Mouse (Mus musculus) liver, embryonic 13.5 days (tissue): ENCODE measurements at regions not wholly inside any gene's neighbourhood (a gene's known extent, or its start where the extent isn't known, plus 50 kb on each side); places are given as distances from the start of the nearest gene placed in this dataset.

ENCODE experiments used
- ATAC-seq: fragments of 200-750 bp; cut with Nextera tagmentation; 2 replicates; pipeline ENCODE4 v1.8.0; 2017; ENCODE audit warnings: low read depth, mild to moderate bottlenecking, moderate number of reproducible peaks, moderate library complexity
- DNase-seq: peaks from one replicate; pipeline ENCODE4 v3.0.0; 2022
- H3K27ac ChIP-seq: fragments of 300-500 bp; sonication (generic); 2 replicates; pipeline ENCODE4 v1.5.1; 2015; ENCODE audit warnings: moderate library complexity, mild to moderate bottlenecking, inconsistent platforms
- H3K27me3 ChIP-seq: fragments of 300-500 bp; sonication (generic); 2 replicates; pipeline ENCODE4 v1.6.1; 2015; ENCODE audit warnings: mild to moderate bottlenecking, inconsistent platforms
- H3K36me3 ChIP-seq: fragments of 300-500 bp; sonication (generic); 2 replicates; pipeline ENCODE4 v1.6.1; 2015; ENCODE audit warnings: mild to moderate bottlenecking, inconsistent platforms
- H3K4me1 ChIP-seq: fragments of 300-500 bp; sonication (generic); replicated peaks from 2 replicates; pipeline ENCODE4 v1.6.1; 2015; ENCODE audit warnings: inconsistent platforms
- H3K4me2 ChIP-seq: fragments of 300-500 bp; sonication (generic); 2 replicates; pipeline ENCODE4 v1.6.1; 2015; ENCODE audit warnings: inconsistent platforms, mild to moderate bottlenecking, moderate library complexity
- H3K4me3 ChIP-seq: fragments of 300-500 bp; sonication (generic); replicated peaks from 2 replicates; pipeline ENCODE4 v1.5.1; 2015; ENCODE audit warnings: mild to moderate bottlenecking, inconsistent platforms
- H3K9ac ChIP-seq: fragments of 300-500 bp; sonication (generic); 2 replicates; pipeline ENCODE4 v1.6.1; 2015; ENCODE audit warnings: mild to moderate bottlenecking, inconsistent platforms
- H3K9me3 ChIP-seq: fragments of 300-500 bp; sonication (generic); replicated peaks from 2 replicates; pipeline ENCODE4 v1.6.1; 2016; ENCODE audit warnings: inconsistent platforms
- WGBS: fragments of 180-500 bp; shearing (Covaris S2); methylation state at CpG from one replicate; pipeline ENCODE4 v1.1.7; 2015; ENCODE audit not compliant: insufficient replicate concordance; 5-methylcytosine and 5-hydroxymethylcytosine counted together

- no peak overlapping the region for H3K9ac ChIP-seq
- no peaks in the 10 kb centered on the region for H3K4me1 ChIP-seq
- H3K4me3 ChIP-seq = no peak overlapping the region
- H3K27me3 ChIP-seq = no peaks in the 10 kb centered on the region
- H3K36me3 ChIP-seq = no peaks in the 10 kb centered on the region
- DNase-seq = no peak
- no peaks in the 10 kb centered on the region for H3K9me3 ChIP-seq
- H3K27ac ChIP-seq = no peak overlapping the region
- ATAC-seq = no peak
- 25% methylated on average over 5 of the region's 5 CpGs for WGBS
- no peak overlapping the region for H3K4me2 ChIP-seq
Measured at GRCm38 (mm10) chr1:35860779-35861178, 207.4 kb upstream of the Hs6st1 start.

- Histone ChIP-seq H3K4me2 (no peak overlapping the region), H3K9me3 (no peaks in the 10 kb centered on the region), H3K4me3 (no peak overlapping the region), H3K27me3 (no peaks in the 10 kb centered on the region), H3K36me3 (no peaks in the 10 kb centered on the region), H3K27ac (no peak overlapping the region), H3K9ac (no peak overlapping the region), H3K4me1 (no peaks in the 10 kb centered on the region)
- 80% methylated on average over 5 of the region's 5 CpGs for WGBS
- no peak for ATAC-seq
- DNase-seq = no peak
Measured at GRCm38 (mm10) chr1:35862196-35862595, 206.0 kb upstream of the Hs6st1 start.

- Histone ChIP-seq H3K9ac (no peak overlapping the region), H3K27me3 (no peaks in the 10 kb centered on the region), H3K4me3 (no peak overlapping the region), H3K4me1 (no peaks in the 10 kb centered on the region), H3K9me3 (no peaks in the 10 kb centered on the region), H3K4me2 (no peak overlapping the region), H3K36me3 (no peaks in the 10 kb centered on the region), H3K27ac (no peak overlapping the region)
- no peak for ATAC-seq
- WGBS = 58% methylated on average over 2 of the region's 2 CpGs
- DNase-seq = no peak
Measured at GRCm38 (mm10) chr1:35862661-35863060, 205.5 kb upstream of the Hs6st1 start.

DNA sequence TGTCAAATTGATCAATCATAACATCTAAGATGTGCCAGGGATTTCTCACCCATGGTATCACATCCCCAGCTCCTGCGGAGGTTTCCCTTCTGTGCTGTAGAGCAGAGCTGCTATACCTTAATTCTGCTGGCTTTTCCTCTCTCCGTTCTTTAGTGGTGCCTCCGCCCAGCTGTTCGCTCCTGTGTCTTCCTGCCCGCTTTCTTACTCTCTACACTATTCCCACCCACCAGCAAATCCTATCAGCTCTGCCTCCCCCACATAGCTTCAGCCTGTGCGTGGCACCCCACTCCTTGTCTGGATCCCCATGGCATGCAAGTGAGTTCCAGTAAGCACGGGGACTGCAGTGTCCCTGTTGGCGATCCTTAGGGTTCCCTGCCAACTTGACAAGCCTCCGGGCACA is 204.0 kb upstream of the Hs6st1 start:
- Histone ChIP-seq H3K4me1 (peaks cover under 1% of the 10 kb centered on the region; the same call in 1 of the 2 replicates), H3K36me3 (no peaks in the 10 kb centered on the region), H3K4me2 (no peak overlapping the region), H3K27me3 (no peaks in the 10 kb centered on the region), H3K4me3 (no peak overlapping the region), H3K9me3 (no peaks in the 10 kb centered on the region), H3K9ac (no peak overlapping the region), H3K27ac (no peak overlapping the region)
- 78% methylated on average over 9 of the region's 9 CpGs for WGBS
- no peak for DNase-seq
- no peak for ATAC-seq

GRCm38 (mm10) chr1:35865263-35865662 is 202.9 kb upstream of the Hs6st1 start:
- H3K4me3 ChIP-seq = no peak overlapping the region
- ATAC-seq (no peak), DNase-seq (no peak)
- H3K36me3 ChIP-seq = no peaks in the 10 kb centered on the region
- H3K4me1 ChIP-seq = peaks cover 8% of the 10 kb centered on the region
- WGBS = 63% methylated on average over 6 of the region's 6 CpGs
- no peaks in the 10 kb centered on the region for H3K27me3 ChIP-seq
- no peaks in the 10 kb centered on the region for H3K9me3 ChIP-seq
- H3K27ac ChIP-seq = no peak overlapping the region
- no peak overlapping the region for H3K4me2 ChIP-seq
- no peak overlapping the region for H3K9ac ChIP-seq

- Histone ChIP-seq H3K4me3 (no peak overlapping the region), H3K4me1 (peaks cover 14% of the 10 kb centered on the region), H3K9ac (no peak overlapping the region), H3K9me3 (no peaks in the 10 kb centered on the region), H3K36me3 (no peaks in the 10 kb centered on the region), H3K27me3 (no peaks in the 10 kb centered on the region), H3K4me2 (no peak overlapping the region), H3K27ac (no peak overlapping the region)
- DNase-seq (no peak), ATAC-seq (no peak)
- WGBS = 64% methylated on average over 12 of the region's 12 CpGs
Measured at GRCm38 (mm10) chr1:35866643-35867042, 201.6 kb upstream of the Hs6st1 start.

GRCm38 (mm10) chr1:35869381-35870143 is 198.6 kb upstream of the Hs6st1 start:
- Histone ChIP-seq H3K36me3 (no peaks in the 10 kb centered on the region), H3K9ac (no peak overlapping the region), H3K4me2 (no peak overlapping the region), H3K9me3 (no peaks in the 10 kb centered on the region), H3K4me3 (no peak overlapping the region), H3K4me1 (peaks cover 14% of the 10 kb centered on the region), H3K27me3 (no peaks in the 10 kb centered on the region), H3K27ac (no peak overlapping the region)
- peak; percentile 11 for DNase-seq
- ATAC-seq = 0 out of 2 replicates have a peak, but pooled peaks have one; percentile 43
- 29% methylated on average over 17 of the region's 17 CpGs for WGBS

- Histone ChIP-seq H3K27me3 (no peaks in the 10 kb centered on the region), H3K9ac (no peak overlapping the region), H3K4me2 (no peak overlapping the region), H3K27ac (no peak overlapping the region), H3K4me1 (peaks cover 14% of the 10 kb centered on the region), H3K4me3 (no peak overlapping the region), H3K36me3 (no peaks in the 10 kb centered on the region), H3K9me3 (no peaks in the 10 kb centered on the region)
- ATAC-seq = no peak
- 59% methylated on average over 9 of the region's 9 CpGs for WGBS
- no peak for DNase-seq
Measured at GRCm38 (mm10) chr1:35870144-35870827, 197.9 kb upstream of the Hs6st1 start.

- no peak for DNase-seq
- no peak overlapping the region for H3K4me3 ChIP-seq
- H3K9ac ChIP-seq = no peak overlapping the region
- no peak overlapping the region for H3K27ac ChIP-seq
- no peaks in the 10 kb centered on the region for H3K36me3 ChIP-seq
- ATAC-seq = no peak
- 72% methylated on average over 2 of the region's 2 CpGs for WGBS
- peaks cover 14% of the 10 kb centered on the region for H3K4me1 ChIP-seq
- no peaks in the 10 kb centered on the region for H3K27me3 ChIP-seq
- H3K4me2 ChIP-seq = no peak overlapping the region
- H3K9me3 ChIP-seq = no peaks in the 10 kb centered on the region
Measured at GRCm38 (mm10) chr1:35873038-35873437, 195.2 kb upstream of the Hs6st1 start.

GRCm38 (mm10) chr1:35875210-35875811 is 192.9 kb upstream of the Hs6st1 start:
- no peak for DNase-seq
- ATAC-seq = no peak
- Histone ChIP-seq H3K27me3 (no peaks in the 10 kb centered on the region), H3K27ac (no peak overlapping the region), H3K4me3 (no peak overlapping the region), H3K36me3 (no peaks in the 10 kb centered on the region), H3K9ac (no peak overlapping the region), H3K4me1 (peaks cover 6% of the 10 kb centered on the region), H3K9me3 (no peaks in the 10 kb centered on the region), H3K4me2 (no peak overlapping the region)
- WGBS = 57% methylated on average over 11 of the region's 11 CpGs

- ATAC-seq (no peak), DNase-seq (no peak)
- no peaks in the 10 kb centered on the region for H3K9me3 ChIP-seq
- H3K36me3 ChIP-seq = no peaks in the 10 kb centered on the region
- no peak overlapping the region for H3K9ac ChIP-seq
- no peaks in the 10 kb centered on the region for H3K27me3 ChIP-seq
- no peaks in the 10 kb centered on the region for H3K4me1 ChIP-seq
- H3K4me3 ChIP-seq = no peak overlapping the region
- no peak overlapping the region for H3K27ac ChIP-seq
- H3K4me2 ChIP-seq = no peak overlapping the region
- 61% methylated on average over 4 of the region's 4 CpGs for whole genome bisulfite sequencing
Measured at GRCm38 (mm10) chr1:35878426-35878825, 189.8 kb upstream of the Hs6st1 start.
